Mouse (Mus musculus) gastrocnemius, postnatal 10 days (tissue): ENCODE measurements at regions not wholly inside any gene's neighbourhood (a gene's known extent, or its start where the extent isn't known, plus 50 kb on each side); places are given as distances from the start of the nearest gene placed in this dataset.
A peak's percentile ranks its signal among the peaks of the same experiment; 100 is the strongest.
"Not testable (repeated sequence)": the region's sequence is repeated elsewhere in the genome, so short reads cannot be mapped to it uniquely, and the experiment has no call there.

Experiments used
- DNase-seq: peaks from one replicate; pipeline ENCODE4 v3.0.0; 2021; ENCODE audit warnings: mixed read lengths

DNA sequence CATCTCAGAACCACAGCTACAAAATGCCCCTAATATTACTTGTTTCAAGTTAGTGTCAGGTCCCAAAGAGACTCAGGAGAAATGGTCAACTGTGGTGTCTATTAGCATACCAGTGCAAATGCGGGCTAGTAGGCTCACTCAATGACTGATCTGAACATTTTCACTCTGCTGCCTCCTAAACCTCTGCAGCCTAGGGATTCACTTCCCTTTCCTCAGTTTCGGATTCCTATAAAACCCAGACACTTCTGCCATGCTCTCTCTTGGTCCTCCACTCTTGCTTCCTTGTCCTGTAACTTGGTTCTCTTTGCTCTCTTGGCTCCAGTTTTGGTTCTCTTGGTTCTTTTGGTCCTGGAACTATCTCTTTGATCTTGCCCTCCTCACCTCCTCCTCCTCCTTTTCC is 206.3 kb upstream of the Spef2 start:
- no peak for DNase-seq

DNA sequence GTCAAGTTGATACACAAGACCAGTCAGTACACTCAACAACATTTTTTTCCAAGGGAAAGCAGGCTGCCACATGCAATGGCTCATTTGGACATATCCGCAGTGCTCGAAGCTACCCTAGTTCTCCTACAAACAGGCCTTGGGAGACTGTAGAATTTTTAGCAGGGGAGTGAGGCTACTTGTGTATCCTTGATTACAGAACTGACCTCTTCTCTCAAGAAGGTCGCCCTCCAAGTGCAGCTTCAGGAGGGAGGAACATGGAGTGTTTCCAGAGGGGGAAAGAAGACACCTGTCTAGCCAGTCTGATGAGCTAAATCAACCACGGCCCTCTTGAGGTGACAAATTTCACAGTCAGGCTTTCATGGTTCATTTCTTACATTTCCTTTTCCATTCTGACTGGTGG is 202.0 kb upstream of the Prlr start:
- DNase-seq = no peak

DNA sequence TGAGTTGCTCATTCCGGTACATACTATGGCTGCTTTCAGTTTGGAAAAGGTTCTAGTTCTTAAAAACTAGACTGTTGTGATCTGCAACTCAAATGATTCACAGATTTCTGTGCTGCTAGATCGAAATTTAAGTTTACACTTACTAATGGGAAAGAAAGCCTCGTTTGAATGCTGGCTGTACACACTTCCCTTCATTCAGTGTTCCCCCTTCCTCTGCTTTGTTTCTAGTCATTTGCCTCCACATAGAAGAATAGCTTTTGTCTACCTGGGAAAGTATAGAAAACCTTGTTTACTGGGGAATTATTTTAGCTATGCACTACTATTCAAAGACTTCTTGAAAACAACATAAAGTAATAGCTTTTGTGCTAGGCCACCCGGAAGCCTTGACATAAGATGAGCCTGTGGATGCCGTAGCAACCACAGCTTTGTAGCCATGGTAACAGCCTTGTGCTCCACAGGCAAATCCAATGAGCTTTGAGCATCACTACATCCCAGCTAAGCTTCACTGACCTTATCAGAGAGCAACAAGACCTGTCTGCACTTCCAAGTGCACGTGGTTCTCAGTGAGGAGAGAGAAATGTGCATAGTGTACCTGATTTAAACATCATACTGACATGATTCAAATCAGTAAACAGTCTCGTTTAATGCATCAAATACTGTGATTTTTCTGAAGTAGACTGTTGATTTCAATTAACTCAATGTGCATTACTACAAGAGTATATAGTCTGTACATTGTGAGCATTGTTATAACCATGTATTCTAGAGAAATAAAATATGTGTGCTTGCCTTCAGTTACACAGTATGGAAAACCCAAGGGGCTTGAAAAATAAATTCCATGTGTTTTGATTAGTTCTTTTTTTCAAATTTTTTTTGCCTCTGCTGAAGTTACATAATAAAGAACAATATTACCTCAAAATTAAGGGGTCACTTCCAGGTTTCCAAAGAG is 165.5 kb upstream of the Prlr start:
- no peak for DNase-seq

DNA sequence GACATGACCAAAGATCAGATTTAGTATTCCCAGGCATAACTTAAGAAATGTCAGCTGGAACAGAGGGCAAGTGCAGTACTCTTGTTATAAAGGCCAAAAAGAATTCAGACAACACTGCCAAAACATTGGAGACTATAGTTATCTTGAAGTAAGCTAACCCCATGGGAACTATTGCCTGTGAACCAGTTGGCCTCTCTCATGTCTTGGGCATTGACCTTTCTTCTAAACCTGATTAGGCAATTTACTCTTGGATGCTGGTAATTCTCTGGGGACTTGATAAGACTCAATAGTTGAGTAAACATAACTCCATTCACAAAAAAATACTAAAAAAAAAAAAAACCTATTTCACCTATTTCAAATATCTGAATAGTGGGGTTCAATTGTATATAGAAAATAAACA is 159.8 kb upstream of the Prlr start:
- no peak for DNase-seq

DNA sequence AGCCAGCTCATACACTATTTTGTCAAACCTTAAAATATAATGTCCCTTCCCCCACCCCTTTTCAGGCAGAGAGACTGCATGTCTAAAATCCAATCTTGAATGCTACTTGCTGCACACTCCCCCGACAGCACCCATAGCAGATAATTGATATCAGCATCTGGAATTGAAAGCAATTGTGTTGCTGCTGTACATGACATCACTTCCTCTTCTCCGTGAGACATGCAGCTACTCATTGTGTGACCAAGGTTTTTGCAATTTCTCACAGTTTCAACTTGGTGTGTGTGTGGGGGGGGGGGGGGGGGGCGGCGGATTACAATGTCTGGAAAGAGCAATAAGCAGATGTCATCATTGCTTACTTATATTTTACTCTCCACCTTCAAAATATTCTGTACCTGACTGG is 147.1 kb upstream of the Prlr start:
- DNase-seq = no peak

DNA sequence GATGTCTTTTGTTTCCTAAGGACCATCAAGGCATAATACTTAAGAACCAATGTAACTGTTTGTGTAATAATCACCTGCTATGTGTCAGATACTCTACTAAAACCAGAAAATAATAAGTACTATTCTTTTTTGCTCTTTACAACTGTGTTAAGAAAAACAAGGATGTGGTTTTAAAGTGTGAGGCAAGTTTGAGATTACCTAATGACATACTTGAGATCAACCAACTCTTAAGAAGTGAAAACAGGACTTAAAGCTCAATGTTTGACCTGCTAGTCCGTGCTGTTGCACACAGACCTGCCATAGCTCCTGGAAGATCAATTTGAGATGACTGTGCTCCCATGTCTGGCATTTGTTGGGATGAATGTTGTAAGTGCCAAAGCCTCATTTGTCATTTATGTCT is 141.5 kb upstream of the Prlr start:
- no peak for DNase-seq

DNA sequence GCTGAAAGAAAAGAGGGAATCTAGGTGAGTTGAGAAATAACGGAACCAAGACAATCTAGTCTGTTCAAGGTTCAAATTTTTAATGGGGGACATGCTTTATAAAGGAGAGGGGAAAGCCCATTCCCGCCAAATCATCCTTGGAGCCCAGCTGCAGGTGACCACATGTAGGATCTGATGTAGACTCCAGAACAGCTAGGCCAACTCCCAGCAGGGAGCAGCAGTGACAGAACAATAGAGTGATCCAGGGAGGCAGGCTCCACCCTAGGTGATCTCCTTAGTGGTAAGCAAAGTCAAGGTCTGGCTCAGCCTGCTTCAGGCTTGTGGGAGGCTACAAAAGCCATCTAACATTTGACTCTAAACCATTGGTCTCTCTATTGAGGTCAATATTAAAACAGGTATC is 140.5 kb upstream of the Prlr start:
- DNase-seq = not testable (repeated sequence)

DNA sequence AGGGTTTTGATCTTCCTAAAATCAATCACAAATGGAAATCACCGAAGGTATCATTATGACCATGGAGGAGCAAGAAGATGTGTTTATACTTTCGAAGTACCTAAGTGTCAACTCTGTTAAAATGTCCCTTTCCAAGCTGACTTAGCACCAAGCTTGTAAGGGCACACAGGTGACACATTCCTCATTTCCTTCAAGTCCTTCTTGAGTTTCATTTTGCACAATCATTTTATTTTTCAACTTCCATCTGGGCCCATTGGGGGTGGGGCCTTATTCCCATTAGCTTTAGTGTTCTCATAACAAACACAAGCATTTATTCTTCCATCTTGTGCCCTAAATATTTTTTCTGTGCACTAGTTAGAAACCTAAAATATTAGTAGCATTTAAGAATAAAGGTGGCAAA is 103.5 kb upstream of the Prlr start:
- DNase-seq = no peak

DNA sequence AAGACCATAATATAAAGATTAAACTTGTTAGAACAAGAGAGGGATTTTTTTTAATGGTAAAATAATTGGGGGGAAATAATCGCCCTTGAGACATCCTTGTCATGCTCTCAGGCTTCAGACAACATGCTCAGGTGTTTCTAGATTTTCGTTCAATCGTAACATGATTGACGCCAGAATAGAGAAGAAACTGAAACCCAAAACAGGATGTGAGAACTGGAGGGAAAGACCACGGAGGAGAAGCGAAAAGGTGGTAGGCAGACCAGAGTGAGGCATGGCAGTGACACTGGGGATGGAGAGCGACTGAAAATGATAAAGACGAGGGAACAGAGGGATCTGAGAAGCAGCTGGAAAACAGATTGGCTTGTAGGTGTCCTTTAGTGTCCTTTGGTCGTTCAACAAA is 102.1 kb upstream of the Prlr start:
- no peak for DNase-seq

DNA sequence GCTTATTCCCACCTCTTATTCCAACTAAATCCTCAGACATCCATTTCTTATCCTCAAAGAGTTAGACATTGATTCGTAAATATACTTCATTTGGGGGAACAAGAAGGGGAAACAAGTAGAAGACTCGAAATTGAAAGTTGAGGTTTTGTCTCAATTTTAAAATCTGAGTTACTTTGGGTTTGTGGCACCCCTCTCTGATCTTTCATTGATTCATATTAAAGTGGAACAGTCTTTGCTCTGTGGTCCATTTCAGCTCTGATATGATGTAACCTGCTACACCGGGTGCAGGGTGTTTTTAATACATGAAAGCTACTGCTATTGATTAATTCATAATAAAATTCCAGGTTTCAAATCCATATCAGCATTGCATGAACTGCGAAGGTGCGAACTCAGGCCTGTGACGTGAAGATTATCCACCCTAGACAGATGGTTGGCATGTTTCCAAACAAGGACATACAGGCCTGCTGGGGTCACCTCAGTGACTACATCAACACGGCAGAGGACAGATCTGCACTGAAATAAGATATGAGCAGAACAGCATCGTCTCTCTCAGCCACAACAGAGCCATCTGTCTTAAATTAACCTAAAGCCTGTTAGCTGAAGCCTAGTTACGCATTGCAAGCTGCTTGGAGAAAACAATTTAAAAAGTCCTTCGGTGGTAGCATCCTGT is 101.5 kb upstream of the Prlr start:
- DNase-seq = no peak

DNA sequence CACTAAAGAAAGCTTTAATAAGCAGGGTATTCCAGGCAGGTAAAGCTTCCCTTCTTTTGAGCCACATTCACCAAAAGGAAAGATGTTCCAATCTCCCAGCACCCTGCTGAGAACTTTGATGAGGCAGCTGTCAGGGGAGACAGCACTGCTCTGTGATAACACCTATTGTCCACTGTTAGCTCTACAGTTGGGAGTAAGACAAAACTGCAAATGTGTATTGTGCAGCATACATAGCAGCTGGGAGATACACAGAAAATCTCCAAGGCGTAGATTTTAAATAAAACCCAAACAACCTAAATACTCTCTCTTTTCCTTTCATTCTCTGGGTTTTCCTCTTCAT is 101.0 kb upstream of the Prlr start:
- DNase-seq = no peak

DNA sequence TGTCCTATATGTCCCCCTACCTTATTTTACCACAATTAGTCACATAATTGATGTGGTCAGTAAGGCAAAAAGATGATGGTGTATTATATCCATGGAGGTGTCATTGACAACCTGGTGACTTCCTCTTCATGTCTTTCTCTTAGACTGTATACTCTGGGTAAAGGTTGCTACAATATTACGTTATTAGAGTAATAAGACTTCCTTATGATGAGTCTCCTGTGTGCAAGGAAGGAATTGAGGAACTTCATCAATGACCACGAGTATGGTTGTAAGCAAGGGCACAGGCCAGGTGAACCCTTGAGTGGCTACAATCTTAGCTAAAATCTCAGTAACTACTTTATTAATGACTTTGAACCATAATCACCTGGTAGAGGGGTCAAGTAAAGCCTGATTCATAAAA is 98.6 kb upstream of the Prlr start:
- DNase-seq = no peak

DNA sequence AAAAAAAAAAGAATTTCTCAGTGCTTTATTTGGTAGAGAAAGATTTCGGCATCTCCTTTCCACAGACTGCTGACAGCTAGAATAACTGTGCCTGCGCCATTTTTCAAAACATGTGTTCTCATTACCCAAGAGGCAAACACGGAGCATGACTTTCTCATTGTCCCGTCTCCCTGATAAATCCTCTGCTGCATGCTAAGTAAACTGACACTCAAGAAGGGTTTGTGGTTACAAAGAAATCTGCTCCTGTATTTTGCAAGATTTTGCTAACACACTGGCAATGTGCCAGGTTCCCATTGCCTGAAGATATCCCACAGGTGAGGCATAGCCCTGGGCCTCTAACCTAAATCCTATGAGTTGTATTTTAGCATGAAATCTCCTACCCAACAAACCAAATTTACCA is 97.5 kb upstream of the Prlr start:
- DNase-seq = no peak

DNA sequence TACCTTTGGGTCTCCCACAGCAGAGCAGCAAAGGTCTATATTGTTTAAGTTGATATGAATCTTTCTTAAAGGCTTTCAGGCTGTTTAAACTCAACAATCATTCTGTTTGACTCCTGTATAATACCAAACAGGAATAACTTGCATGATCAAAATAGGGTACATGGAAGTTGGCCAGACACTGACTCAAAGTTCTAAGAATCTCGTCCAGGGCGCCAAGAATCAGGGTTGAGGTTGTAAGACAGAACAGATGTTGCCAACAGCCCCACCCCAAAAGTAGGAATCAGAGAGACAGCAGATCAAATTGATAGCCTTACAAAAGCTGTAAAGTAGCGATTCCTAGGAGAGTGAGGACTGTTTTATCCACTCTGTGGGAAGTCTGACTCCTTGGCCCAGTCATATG is 88.3 kb upstream of the Prlr start:
- DNase-seq = peak; percentile 13

DNA sequence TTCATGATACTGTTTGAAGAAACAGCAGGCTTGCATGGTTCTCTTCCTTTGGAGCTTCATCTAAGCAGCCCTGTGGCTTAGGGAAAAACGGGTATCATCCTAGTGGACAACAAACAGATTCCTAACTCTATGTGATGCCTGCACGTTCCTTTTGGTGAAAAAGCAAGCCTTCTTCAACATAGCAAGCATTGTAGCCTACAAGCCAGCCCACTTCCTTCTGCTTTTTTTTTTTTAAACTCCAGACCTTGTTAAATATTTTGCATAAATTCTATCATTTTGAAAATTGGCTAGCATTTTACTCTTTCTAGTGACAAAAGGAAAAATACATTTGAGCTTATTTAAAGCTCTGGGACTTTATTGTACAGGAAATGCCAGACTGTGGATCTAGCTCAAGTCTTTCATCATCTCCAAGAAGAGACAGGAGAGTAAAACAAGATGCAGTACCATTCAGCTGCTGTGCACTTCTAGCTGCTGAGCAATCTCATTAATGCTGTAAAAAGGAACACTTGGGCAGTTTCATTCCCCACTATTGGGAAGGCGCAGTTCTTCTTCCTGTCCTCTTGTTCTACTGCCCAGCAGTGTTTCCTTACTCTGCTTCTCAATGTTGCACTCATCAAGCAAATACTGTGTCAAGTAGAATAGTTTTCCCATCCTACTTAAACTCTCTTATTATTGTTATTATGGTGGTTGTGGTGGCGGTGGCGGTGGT is 86.5 kb upstream of the Prlr start:
- DNase-seq = no peak

DNA sequence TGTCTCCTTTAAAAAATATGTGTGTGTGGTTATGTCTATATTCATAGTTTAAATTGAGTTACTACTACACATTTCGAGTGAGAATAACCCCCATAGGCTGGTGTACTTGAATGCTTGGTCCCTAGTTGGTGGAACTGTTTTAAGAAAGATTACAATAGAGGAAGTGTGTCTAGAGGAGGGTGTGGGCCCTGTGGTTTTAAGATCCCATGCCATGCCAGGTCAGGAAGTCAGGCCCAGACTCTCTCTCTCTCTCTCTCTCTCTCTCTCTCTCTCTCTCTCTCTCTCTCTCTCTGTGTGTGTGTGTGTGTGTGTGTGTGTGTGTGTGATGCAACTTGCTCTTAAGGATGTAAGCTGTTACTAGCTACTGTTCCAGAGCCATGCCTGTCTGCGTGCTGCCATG is 73.7 kb upstream of the Prlr start:
- no peak for DNase-seq

DNA sequence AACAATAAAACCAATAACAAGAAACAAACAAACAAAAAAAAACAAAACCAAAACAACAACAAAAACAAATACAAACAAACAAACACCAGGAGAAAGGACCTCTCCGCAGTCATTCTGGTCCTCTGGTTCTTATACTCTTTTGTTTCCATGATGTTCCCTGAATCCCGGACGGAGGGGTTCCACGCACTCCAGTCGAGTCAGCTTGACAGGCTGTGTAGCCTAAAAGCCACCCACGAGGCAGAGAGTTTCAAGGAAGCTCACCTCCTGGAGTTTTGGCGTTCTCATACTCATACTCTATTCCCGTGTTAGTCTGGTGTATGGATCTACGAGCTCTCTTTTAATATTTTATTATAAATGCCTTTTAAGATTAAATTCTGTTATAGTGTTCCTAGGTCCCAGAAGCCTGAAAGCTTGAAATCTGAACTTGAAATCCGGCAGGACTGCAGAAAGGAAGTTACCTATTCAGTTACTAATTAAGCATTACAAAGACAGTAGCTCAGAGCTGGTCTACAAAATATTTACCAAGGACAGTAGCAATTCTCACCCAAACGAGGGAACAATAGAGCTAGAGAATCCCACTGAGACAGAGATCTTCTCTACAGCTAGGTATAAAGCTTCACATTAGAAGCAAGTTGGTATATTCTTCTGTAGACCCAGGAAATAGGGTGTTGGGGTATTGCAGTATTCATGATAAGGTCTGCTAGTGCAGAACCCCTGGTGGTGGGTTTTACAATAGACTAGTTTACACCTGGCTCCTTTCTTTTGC is 71.6 kb upstream of the Prlr start:
- not testable (repeated sequence) for DNase-seq

DNA sequence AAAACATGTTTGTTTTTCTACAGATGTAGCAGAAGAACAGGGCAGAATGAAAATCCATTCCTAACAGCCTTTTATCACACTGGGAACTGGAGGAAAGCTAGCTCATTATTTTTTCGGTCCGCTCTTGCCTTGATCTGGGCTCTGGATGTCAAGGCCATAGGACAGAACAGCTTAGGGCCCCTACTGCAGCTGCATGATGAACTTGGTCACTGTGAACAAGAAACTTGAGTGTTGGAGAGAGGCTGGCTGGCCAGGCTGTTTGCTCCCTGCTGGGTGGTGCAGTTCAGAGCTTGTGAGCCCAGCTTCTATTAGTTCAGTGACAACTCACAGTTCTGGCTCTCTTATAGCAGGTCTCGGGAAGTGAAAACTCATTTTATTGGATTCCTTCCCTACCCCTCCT is 70.2 kb upstream of the Prlr start:
- no peak for DNase-seq
